Mouse (Mus musculus): ENCODE measurements around the gene Izumo2.

Izumo2 gene

DNA sequence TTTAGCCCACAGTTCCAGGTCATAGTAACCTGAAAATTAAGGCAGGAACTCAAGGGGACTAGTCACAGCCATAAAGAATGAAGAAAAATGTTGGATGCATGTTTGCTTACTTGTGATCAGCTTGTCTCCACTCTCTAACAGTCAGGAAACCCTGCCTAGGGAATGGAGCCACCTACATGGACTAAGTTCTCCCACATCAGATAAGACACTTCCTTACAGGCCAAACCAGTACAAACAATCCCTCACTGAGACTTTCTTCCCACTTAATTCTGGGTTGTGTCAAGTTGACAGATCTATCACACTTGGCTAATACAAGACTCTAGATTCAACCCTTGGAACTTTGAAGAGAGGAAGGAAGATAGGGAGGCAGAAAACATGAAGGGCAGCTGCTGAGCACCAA, 51.8 kb downstream of the Izumo2 start:
- no peak for DNase-seq (ENCODE audit: low read depth, low spot score)

DNA sequence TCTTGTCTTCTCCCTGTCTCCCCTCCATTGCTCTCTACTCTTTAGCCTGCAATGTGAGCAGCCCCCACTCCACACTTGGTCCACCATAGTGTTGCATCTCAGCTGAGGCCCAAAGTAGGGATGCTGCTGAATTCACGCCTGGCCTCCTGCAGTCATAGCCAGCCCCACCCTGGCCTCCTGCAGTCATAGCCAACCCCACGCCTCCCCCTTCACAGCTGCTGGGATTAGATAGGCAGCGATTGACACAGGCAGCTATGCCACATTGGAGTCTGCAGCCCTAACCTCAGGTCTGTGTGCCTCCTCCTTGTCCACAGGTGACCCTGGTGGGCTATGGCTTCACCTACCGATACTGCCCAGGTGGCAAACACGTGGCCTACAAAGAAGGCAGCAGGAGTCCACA, 59.6 kb downstream of the Izumo2 start:
- no peak for DNase-seq (ENCODE audit: low read depth, low spot score)
